Mouse (Mus musculus): Measurements from ENCODE around the gene F2r.

Gene F2r

DNA sequence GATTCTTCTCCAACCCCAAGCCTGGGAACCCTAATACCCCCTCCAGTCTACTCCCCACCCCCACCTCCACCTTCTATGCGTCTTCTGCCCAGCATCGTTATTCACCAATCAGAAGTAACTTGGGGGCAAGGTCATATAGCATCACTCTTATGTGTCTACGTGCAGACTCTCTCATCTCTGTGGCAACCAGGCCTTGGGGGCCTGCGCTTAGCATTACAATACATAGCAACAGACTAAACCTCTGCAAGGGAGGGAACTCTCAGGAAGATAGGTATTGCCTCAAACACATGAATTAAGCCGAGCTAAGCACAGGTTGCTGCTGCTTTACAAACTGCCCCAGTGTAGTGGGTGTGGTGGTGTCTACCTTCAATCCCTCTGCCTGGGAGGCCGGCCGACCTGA is 21.6 kb downstream of the F2r start:
- in situ Hi-C loops (cut with MboI, MseI): no loop called here

DNA sequence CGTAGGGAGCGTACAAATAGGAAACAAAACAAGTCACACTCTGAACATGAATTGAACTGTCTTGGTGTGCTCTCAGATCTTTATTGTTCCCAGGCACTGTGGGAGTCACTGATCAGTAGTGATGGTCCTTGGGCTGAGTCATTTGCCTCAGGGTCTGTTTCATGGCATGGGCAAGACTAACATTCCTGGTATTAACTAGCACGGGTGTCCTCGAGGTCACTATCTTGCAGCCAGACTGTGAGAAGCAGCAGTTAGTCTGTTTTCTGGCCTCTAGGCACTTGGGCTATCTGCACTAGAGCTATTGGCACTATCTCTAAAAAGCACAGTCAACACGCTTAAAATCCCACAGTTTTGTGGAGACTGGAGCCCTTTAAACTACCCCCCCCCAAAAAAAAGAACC is 22.4 kb downstream of the F2r start:
- in situ Hi-C loops (cut with MboI, MseI): no loop called here

DNA sequence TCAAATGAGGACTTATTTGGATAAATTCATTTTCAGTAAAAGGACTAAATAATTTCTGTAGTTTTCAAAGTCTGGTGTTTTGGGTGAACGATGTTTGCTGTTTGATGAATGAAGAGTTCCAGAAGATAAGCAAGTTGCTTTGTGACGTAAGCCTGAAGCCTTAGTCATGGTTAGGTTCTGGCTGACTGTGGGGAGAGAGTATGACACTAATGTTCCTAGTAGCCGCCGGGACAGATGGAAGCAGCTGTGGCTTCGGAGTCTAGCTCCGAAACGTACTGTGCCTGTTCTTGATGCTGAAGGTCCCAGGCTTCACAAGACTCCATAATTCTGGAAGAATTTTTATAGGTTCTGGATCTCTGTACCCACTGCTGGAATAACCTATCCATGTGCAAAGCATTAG is 22.9 kb downstream of the F2r start:
- in situ Hi-C loops (cut with MboI, MseI): no loop called here

- in situ Hi-C loops (cut with MboI, MseI): no loop called here
Measured at GRCm38 (mm10) chr13:95592860-95593259, 25.4 kb downstream of the F2r start.

DNA sequence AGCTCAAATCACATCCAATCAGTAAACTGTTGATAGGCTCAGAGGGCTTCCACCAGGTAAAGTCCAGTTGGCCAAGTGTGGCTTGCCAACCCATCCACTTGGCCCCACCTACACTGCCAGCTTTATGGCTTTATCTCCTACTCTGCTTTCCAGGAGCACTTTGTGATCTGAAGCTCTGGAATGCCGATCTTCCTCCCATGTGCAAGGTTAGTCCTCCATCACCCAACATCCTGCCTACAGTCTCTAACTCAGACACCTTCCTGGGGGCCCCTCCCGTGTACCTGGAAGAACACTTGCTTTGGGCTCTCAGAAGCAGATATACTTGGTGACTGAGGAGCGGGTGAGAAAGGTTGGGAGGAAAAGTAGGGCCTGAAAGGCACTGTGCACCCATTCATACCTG is 26.7 kb downstream of the F2r start:
- in situ Hi-C loops (cut with MboI, MseI): no loop called here

GRCm38 (mm10) chr13:95587628-95588027 is 30.7 kb downstream of the F2r start:
- in situ Hi-C loops (cut with MboI, MseI): no loop called here

- in situ Hi-C loops (cut with MboI, MseI): no loop called here
Measured at GRCm38 (mm10) chr13:95584898-95585297, 33.4 kb downstream of the F2r start.

- in situ Hi-C loops (cut with MboI, MseI): no loop called here
Measured at GRCm38 (mm10) chr13:95583237-95584189, 34.8 kb downstream of the F2r start.

GRCm38 (mm10) chr13:95581850-95582249 is 36.4 kb downstream of the F2r start:
- in situ Hi-C loops (cut with MboI, MseI): no loop called here

DNA sequence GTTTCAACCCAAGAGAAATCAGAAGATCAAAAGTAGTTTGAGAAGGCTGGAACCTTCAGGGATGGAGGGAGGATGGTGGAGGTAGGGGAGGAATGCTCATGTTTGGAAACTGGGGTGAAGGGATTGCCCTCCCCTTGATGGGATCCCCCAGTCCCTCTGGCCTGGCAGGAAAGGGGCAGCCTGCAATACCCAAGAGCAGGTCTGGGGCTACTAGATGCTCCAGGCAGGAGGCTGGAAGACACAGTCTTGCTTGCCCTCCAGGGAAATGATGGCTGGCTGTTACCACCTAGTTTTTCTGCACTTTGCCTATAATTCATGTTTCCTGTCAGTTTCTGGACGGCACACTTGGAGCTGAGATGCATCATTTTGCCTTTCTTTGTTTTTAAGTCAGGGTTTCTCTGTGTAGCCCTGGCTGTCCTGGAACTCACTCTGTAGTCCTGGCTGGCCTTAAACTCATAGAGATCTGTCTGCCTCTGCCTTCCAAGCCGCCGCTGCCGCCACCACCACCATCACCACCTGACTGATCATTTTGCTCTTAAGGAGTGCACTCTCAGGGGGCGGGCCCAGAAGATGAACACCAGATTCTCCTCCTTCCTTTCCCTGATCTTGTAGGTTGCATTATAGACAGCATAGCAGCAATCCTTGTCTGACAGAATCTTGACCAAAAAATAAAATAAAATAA is 40.1 kb downstream of the F2r start:
- in situ Hi-C loops (cut with MboI, MseI): no loop called here

- in situ Hi-C loops (cut with MboI, MseI): no loop called here
Measured at GRCm38 (mm10) chr13:95570877-95571276, 47.4 kb downstream of the F2r start.

DNA sequence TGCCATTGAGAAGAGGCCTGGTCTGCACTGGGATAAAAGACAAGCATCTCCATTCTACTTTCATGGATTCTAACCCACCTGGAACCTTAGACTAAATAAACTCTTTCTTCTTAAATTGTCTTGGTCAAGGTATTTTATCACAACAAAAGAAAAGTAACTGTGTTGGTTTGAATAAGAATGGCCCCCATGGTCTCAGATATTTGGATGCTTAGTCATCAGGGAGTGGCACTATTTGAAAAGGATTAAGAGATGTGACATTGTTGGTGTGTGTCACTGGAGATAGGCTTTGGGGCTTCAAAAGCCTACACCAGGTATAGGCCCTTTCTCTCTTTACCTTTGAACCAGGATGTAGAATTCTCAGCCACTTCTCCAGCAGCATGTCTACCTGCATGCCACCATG is 49.0 kb downstream of the F2r start:
- in situ Hi-C loops (cut with MboI, MseI): no loop called here

GRCm38 (mm10) chr13:95568336-95568735 is 50.0 kb downstream of the F2r start:
- in situ Hi-C loops (cut with MboI, MseI): no loop called here

DNA sequence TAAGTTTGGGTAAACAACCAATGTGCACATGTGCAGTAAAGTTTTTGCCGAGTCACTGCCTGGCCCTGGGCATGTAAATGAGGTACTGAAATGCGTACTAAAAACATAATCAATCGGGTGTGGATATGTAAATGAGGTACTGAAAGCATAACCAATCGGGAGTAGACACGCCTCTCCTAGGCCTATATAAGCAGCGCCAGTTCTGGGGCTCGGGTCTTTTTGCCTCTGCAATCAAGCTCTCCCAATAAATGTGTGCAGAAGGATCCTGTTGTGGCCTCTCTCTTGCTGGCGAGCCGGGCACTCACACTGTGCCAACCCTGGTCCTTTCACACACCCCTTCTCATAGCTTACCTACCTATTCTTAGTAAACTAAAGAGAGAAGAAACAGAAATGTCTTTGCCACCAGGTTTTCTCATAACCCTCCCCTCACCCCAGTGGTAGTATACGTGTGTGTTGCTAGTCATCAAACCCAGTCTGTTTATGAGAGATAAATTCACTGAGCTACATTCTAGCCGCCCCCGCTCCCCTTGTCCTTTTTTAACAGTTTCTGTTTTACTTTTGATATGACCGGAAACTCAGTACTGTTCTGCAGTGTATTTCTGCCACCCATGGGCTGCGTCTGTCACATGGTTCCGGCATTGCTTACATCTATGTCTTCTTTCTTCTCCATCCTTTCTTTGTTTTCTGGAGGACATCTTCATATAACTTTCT is 51.3 kb downstream of the F2r start:
- in situ Hi-C loops (cut with MboI, MseI): no loop called here

- in situ Hi-C loops (cut with MboI, MseI): loop anchor here (5.0 kb wide), 1 partner anchor 154 kb away; no protein-coding TSS in a partner anchor
Measured at GRCm38 (mm10) chr13:95563693-95564092, 54.6 kb downstream of the F2r start.

DNA sequence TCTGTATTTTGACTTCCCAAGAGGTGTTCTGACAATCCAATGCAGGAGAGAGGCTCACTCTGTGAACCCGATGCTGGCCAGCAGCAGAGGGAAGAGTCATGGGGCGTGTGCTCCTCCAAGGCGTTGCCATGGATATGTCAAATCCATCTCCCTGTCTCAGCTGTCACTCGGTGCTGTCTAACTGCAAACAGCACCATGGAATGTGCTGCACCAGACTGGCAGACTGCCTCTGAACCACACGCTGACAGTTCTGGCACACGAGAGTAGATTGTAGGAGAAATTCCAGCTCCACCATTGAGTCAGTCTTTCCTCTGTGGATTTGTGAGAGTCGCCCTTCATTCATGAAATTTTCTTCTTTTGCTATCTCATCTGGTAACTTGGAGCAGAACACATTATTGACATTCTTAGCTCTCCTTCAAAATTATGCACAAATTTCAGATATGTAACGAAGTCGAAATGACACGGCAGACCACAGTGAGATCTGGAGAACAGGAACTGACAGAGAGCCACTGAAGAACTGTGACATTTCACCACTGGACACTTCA is 55.1 kb downstream of the F2r start:
- in situ Hi-C loops (cut with MboI, MseI): loop anchor here (5.0 kb wide), 1 partner anchor 154 kb away; no protein-coding TSS in a partner anchor

DNA sequence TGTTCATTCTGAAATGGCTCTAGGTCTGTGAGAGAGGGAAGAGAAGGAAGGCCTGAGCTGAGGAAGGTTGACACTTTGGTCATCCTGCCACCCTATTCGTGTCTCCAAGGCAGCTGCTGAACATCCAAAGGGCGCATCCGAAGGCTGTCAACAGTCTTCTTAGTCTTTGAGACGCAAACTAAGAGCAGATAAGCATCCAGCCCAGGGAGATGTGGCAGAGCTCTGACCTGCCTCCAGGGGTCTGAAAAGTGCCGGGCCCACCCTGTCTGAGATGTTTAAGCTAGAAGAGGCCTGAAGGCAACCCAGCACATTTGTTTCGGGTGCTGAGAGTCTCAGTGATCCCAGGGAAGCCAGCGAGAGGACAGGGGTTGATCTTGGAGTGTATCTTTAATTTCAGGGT is 61.0 kb downstream of the F2r start:
- in situ Hi-C loops (cut with MboI, MseI): no loop called here

DNA sequence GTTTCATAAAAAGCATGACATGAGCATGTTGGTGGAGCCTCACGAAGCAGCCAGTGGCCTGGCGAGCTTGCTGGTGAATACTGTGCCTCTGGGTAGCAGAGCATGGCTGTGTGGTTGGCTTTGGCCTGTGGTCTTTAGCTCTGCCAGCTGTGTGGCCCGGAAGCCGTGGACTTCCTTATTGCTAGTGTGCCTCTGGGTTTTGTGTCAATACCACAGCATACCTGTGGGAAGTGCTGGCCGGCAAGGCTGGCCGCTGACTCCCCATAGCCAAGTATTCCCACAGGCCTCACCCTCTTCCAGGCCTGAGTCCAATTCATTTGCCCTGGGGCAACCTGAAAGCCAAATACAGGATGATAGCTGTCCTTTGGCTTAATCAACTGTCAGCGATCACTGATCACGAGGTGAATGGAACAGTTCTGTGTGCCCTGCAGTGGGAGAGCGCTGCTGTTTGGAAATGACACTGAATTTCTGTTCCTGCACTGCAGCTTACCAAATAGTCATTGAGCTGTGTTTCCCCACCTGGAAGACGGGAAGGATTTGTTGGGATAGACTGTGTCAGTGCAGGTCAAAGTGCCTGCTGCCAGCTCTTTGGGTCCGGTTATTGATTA is 64.3 kb downstream of the F2r start:
- in situ Hi-C loops (cut with MboI, MseI): no loop called here

Data from regulatory T cell (primary cell).